Mouse (Mus musculus) cortical plate, adult 2 months (tissue): ENCODE measurements at regions not wholly inside any gene's neighbourhood (a gene's known extent, or its start where the extent isn't known, plus 50 kb on each side); places are given as distances from the start of the nearest gene placed in this dataset.

ENCODE experiments used
- CTCF ChIP-seq: fragments of 200-500 bp; IDR thresholded peaks from 2 replicates; pipeline ENCODE4 v1.5.1; 2011; ENCODE audit warnings: mild to moderate bottlenecking, control low read depth, low read length; ENCODE audit not compliant: insufficient read depth; ENCODE audit errors: extremely low read depth
- POLR2A ChIP-seq: fragments of 200-500 bp; IDR thresholded peaks from 2 replicates; pipeline ENCODE4 v1.6.1; 2011; ENCODE audit warnings: mild to moderate bottlenecking, low read length, control low read depth; ENCODE audit not compliant: insufficient read depth; ENCODE audit errors: extremely low read depth

- TF ChIP-seq CTCF (no peak), POLR2A (no peak)
Observed at GRCm38 (mm10) chr12:106685986-106686385, 676.0 kb downstream of the Vrk1 start.
